Mouse (Mus musculus) forebrain, embryonic 13.5 days (tissue): ENCODE measurements around the gene Npepps. TPM values are rescaled to one million over a fixed set of nuclear protein-coding genes. Genes with fewer than 3 reads are reported as not detected.
"Not testable (repeated sequence)": the region's sequence is repeated elsewhere in the genome, so short reads cannot be mapped to it uniquely, and the experiment has no call there.

Experiments used
- ATAC-seq: fragments of 200-750 bp; cut with Nextera tagmentation; 2 replicates; pipeline ENCODE4 v1.8.0; 2017
- H3K27ac ChIP-seq: fragments of 300-500 bp; sonication (generic); 2 replicates; pipeline ENCODE4 v1.5.1; 2015; ENCODE audit warnings: inconsistent platforms, mild to moderate bottlenecking, moderate library complexity
- H3K27me3 ChIP-seq: fragments of 300-500 bp; sonication (generic); 2 replicates; pipeline ENCODE4 v1.6.1; 2015; ENCODE audit warnings: mild to moderate bottlenecking, inconsistent platforms
- H3K36me3 ChIP-seq: fragments of 300-500 bp; sonication (generic); 2 replicates; pipeline ENCODE4 v1.6.1; 2015; ENCODE audit warnings: mild to moderate bottlenecking, inconsistent platforms; ENCODE audit not compliant: poor library complexity, severe bottlenecking
- H3K4me1 ChIP-seq: fragments of 300-500 bp; sonication (generic); 2 replicates; pipeline ENCODE4 v1.6.1; 2015; ENCODE audit warnings: inconsistent platforms
- H3K4me2 ChIP-seq: fragments of 300-500 bp; sonication (generic); 2 replicates; pipeline ENCODE4 v1.6.1; 2015; ENCODE audit warnings: inconsistent platforms, mild to moderate bottlenecking, moderate library complexity
- H3K4me3 ChIP-seq: fragments of 300-500 bp; sonication (generic); 2 replicates; pipeline ENCODE4 v1.5.1; 2015; ENCODE audit warnings: mild to moderate bottlenecking, inconsistent platforms
- H3K9ac ChIP-seq: fragments of 300-500 bp; sonication (generic); 2 replicates; pipeline ENCODE4 v1.6.1; 2015; ENCODE audit warnings: mild to moderate bottlenecking, inconsistent platforms
- H3K9me3 ChIP-seq: fragments of 300-500 bp; sonication (generic); replicated peaks from 2 replicates; pipeline ENCODE4 v1.6.1; 2016; ENCODE audit warnings: inconsistent platforms
- WGBS: fragments of 180-500 bp; shearing (Covaris S2); methylation state at CpG from one replicate; pipeline ENCODE4 v1.1.7; 2015; 5-methylcytosine and 5-hydroxymethylcytosine counted together
- polyA plus RNA-seq: library from polyadenylated mRNA; unstranded; fragments of >200 nt; fragmentation: Nextera tagmentation; extraction: Ambion mirVana; gene quantifications from 2 replicates; pipeline ENCODE4 v1.2.1, GENCODE M21; 2015

The Npepps gene
- polyA plus RNA-seq, 1 experiment from 2014 or later = 131 TPM

- ATAC-seq = no peak
- Histone ChIP-seq H3K36me3 (no peaks in the 10 kb centered on the region), H3K4me3 (no peak overlapping the region), H3K4me2 (no peak overlapping the region), H3K27ac (no peak overlapping the region), H3K27me3 (no peaks in the 10 kb centered on the region), H3K9ac (no peak overlapping the region), H3K9me3 (no peaks in the 10 kb centered on the region; the same call in 1 of the 2 replicates), H3K4me1 (peaks cover 18% of the 10 kb centered on the region)
- 89% methylated on average over 5 of the region's 5 CpGs for WGBS
These were observed 6.8 kb downstream of the Npepps start for GRCm38 (mm10) chr11:97273613-97274012.

GRCm38 (mm10) chr11:97272835-97273234 lies 7.6 kb downstream of the Npepps start:
- no peak overlapping the region for H3K9ac ChIP-seq
- 95% methylated on average over 4 of the region's 4 CpGs for WGBS
- H3K4me1 ChIP-seq = peaks cover 10% of the 10 kb centered on the region
- no peak overlapping the region for H3K4me2 ChIP-seq
- H3K9me3 ChIP-seq = no peaks in the 10 kb centered on the region; the same call in 1 of the 2 replicates
- H3K4me3 ChIP-seq = no peak overlapping the region
- no peak overlapping the region for H3K27ac ChIP-seq
- H3K27me3 ChIP-seq = no peaks in the 10 kb centered on the region
- H3K36me3 ChIP-seq = no peaks in the 10 kb centered on the region
- no peak for ATAC-seq

- H3K4me1 ChIP-seq, ATAC-seq, H3K27me3 ChIP-seq, H3K27ac ChIP-seq, H3K9ac ChIP-seq, H3K4me2 ChIP-seq, H3K9me3 ChIP-seq, H3K4me3 ChIP-seq: not testable (repeated sequence)
- WGBS = 88% methylated on average over 2 of the region's 2 CpGs
- H3K36me3 ChIP-seq = peaks cover 18% of the 10 kb centered on the region
These were observed 10.4 kb downstream of the Npepps start for GRCm38 (mm10) chr11:97270004-97270403.

- H3K9me3 ChIP-seq, H3K4me3 ChIP-seq, H3K4me1 ChIP-seq, H3K4me2 ChIP-seq, ATAC-seq, H3K9ac ChIP-seq, H3K27ac ChIP-seq, H3K27me3 ChIP-seq: not testable (repeated sequence)
- H3K36me3 ChIP-seq = peaks cover 34% of the 10 kb centered on the region
- 98% methylated on average over 1 of the region's 1 CpGs for WGBS
These were observed 13.9 kb downstream of the Npepps start for GRCm38 (mm10) chr11:97266544-97266943.

- H3K4me1 ChIP-seq, H3K27me3 ChIP-seq, ATAC-seq, H3K4me2 ChIP-seq, H3K9ac ChIP-seq, H3K27ac ChIP-seq, H3K9me3 ChIP-seq, H3K4me3 ChIP-seq: not testable (repeated sequence)
- WGBS = 79% methylated on average over 1 of the region's 1 CpGs
- peaks cover 32% of the 10 kb centered on the region for H3K36me3 ChIP-seq
These were observed 30.8 kb downstream of the Npepps start for GRCm38 (mm10) chr11:97249649-97250048.

GRCm38 (mm10) chr11:97246510-97247159 lies 33.8 kb downstream of the Npepps start:
- H3K27ac ChIP-seq = no peak overlapping the region

GRCm38 (mm10) chr11:97241321-97241720 lies 39.1 kb downstream of the Npepps start:
- Histone ChIP-seq H3K4me1 (no peaks in the 10 kb centered on the region), H3K9ac (no peak overlapping the region), H3K27ac (no peak overlapping the region), H3K9me3 (no peaks in the 10 kb centered on the region), H3K4me2 (no peak overlapping the region), H3K27me3 (no peaks in the 10 kb centered on the region), H3K36me3 (peaks cover 47% of the 10 kb centered on the region), H3K4me3 (no peak overlapping the region)
- WGBS = 93% methylated on average over 7 of the region's 7 CpGs
- no peak for ATAC-seq

More at GRCm38 (mm10) chr11:97246510-97247159, 33.8 kb downstream of the Npepps start:
- ATAC-seq = no peak
- H3K9me3 ChIP-seq = no peaks in the 10 kb centered on the region
- H3K4me2 ChIP-seq = no peak overlapping the region
- H3K4me1 ChIP-seq = no peaks in the 10 kb centered on the region
- H3K27me3 ChIP-seq = no peaks in the 10 kb centered on the region
- 90% methylated on average over 10 of the region's 10 CpGs for WGBS
- peaks cover 41% of the 10 kb centered on the region for H3K36me3 ChIP-seq
- no peak overlapping the region for H3K4me3 ChIP-seq
- H3K9ac ChIP-seq = no peak overlapping the region

GRCm38 (mm10) chr11:97237976-97238375 lies 42.5 kb downstream of the Npepps start:
- ATAC-seq = no peak
- no peaks in the 10 kb centered on the region for H3K9me3 ChIP-seq
- H3K36me3 ChIP-seq = peaks cover 56% of the 10 kb centered on the region
- no peak overlapping the region for H3K9ac ChIP-seq
- H3K4me2 ChIP-seq = no peak overlapping the region
- H3K4me1 ChIP-seq = no peaks in the 10 kb centered on the region
- no peak overlapping the region for H3K4me3 ChIP-seq
- WGBS = 94% methylated on average over 2 of the region's 2 CpGs
- no peaks in the 10 kb centered on the region for H3K27me3 ChIP-seq
- H3K27ac ChIP-seq = no peak overlapping the region

GRCm38 (mm10) chr11:97232436-97232835 lies 48.0 kb downstream of the Npepps start:
- H3K36me3 ChIP-seq = peaks cover 76% of the 10 kb centered on the region
- WGBS = 93% methylated on average over 5 of the region's 5 CpGs
- H3K4me2 ChIP-seq = no peak overlapping the region

GRCm38 (mm10) chr11:97229396-97229795 lies 51.0 kb downstream of the Npepps start:
- Histone ChIP-seq H3K4me3 (no peak overlapping the region), H3K36me3 (peaks cover 82% of the 10 kb centered on the region), H3K27me3 (no peaks in the 10 kb centered on the region), H3K4me2 (no peak overlapping the region), H3K4me1 (no peaks in the 10 kb centered on the region), H3K27ac (no peak overlapping the region), H3K9ac (no peak overlapping the region), H3K9me3 (no peaks in the 10 kb centered on the region)
- no peak for ATAC-seq
- WGBS = 94% methylated on average over 2 of the region's 2 CpGs

More at GRCm38 (mm10) chr11:97232436-97232835, 48.0 kb downstream of the Npepps start:
- H3K27ac ChIP-seq = no peak overlapping the region
- ATAC-seq = no peak
- H3K9ac ChIP-seq = no peak overlapping the region
- no peaks in the 10 kb centered on the region for H3K27me3 ChIP-seq
- H3K9me3 ChIP-seq = no peaks in the 10 kb centered on the region
- no peak overlapping the region for H3K4me3 ChIP-seq
- no peaks in the 10 kb centered on the region for H3K4me1 ChIP-seq

GRCm38 (mm10) chr11:97228985-97229384 lies 51.5 kb downstream of the Npepps start:
- peaks cover 79% of the 10 kb centered on the region for H3K36me3 ChIP-seq
- no peak overlapping the region for H3K27ac ChIP-seq
- no peaks in the 10 kb centered on the region for H3K4me1 ChIP-seq
- no peaks in the 10 kb centered on the region for H3K9me3 ChIP-seq
- no peak overlapping the region for H3K9ac ChIP-seq
- H3K4me2 ChIP-seq = no peak overlapping the region
- WGBS = 95% methylated on average over 7 of the region's 7 CpGs
- no peak overlapping the region for H3K4me3 ChIP-seq
- H3K27me3 ChIP-seq = no peaks in the 10 kb centered on the region
- ATAC-seq = no peak

- no peak overlapping the region for H3K9ac ChIP-seq
- no peaks in the 10 kb centered on the region for H3K27me3 ChIP-seq
- H3K36me3 ChIP-seq = peaks cover 82% of the 10 kb centered on the region
- no peak overlapping the region for H3K4me3 ChIP-seq
- H3K27ac ChIP-seq = no peak overlapping the region
- H3K9me3 ChIP-seq = no peaks in the 10 kb centered on the region
- no peak for ATAC-seq
- no peak overlapping the region for H3K4me2 ChIP-seq
- WGBS = 97% methylated on average over 1 of the region's 1 CpGs
- no peaks in the 10 kb centered on the region for H3K4me1 ChIP-seq
These were observed 54.3 kb downstream of the Npepps start for GRCm38 (mm10) chr11:97226131-97226530.

- Histone ChIP-seq H3K9ac (0 out of 2 replicates have a peak overlapping the region, but pooled peaks have one; percentile 30), H3K4me1 (no peaks in the 10 kb centered on the region), H3K4me2 (no peak overlapping the region), H3K36me3 (peaks cover 84% of the 10 kb centered on the region), H3K4me3 (no peak overlapping the region), H3K27ac (no peak overlapping the region), H3K27me3 (no peaks in the 10 kb centered on the region), H3K9me3 (no peaks in the 10 kb centered on the region)
- ATAC-seq = no peak
- 19% methylated on average over 3 of the region's 3 CpGs for WGBS
These were observed 57.0 kb downstream of the Npepps start for GRCm38 (mm10) chr11:97223485-97223884.
